Mouse (Mus musculus) gastrocnemius, adult 8-10 months (tissue): ENCODE results near the gene Dpf2. TPM values are rescaled to one million over a fixed set of nuclear protein-coding genes. Genes with fewer than 3 reads are reported as not detected.

Source experiments
- DNase-seq, 2 experiments: peaks; one replicate each; pipeline ENCODE4 v3.0.0; 2022; ENCODE audit warnings: low spot score in 2 of 2
- total RNA-seq, 4 experiments: library from RNA; stranded (reverse); gene quantifications; 2 replicates each; pipeline ENCODE4 v1.2.4; 2022

The Dpf2 gene
- total RNA-seq, 4 experiments from 2014 or later: 70.5 to 97.8 (median 77.4) TPM

DNA sequence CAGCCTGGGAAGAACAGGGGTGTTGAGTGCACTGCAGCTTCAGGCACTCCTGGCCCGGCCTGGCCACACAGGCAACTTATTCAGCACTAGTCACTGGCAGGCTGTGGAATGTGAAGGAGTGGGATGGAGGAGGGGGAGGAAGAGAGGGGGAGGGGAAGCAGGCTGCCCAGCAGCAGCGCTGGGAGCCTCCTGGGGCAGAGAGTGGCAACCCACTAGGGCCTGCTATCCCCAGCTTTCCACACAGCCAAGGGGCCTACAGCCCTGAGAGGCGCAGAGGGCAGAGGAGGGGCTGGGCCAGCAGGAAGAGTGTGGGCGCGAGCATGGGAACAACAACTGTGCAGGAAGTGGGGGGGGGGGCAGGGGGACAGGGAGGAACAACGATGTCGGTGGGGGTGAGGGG is 41.5 kb downstream of the Dpf2 start:
- no peak for DNase-seq

DNA sequence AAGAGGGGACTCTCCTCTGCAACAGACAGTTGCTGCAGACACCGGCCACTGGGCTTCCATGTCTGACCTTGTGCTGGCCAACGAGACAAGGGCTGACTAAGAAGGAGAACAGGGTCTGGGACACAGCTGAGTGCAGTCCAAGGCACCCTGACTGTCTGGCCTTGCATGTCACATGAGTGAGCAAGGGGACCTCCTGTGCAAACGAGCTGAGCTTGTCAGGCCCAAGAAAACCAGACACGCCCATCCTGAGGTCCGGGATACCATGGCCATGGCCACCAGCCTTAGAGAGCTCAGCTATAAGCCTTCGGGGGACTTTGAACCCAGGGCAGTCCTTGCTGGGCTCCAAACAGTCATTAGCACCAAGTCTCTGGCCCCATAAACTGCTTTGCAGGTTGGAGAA is 44.7 kb downstream of the Dpf2 start:
- no peak for DNase-seq

GRCm38 (mm10) chr19:5864710-5865398 is 48.0 kb downstream of the Dpf2 start:
- no peak for DNase-seq

DNA sequence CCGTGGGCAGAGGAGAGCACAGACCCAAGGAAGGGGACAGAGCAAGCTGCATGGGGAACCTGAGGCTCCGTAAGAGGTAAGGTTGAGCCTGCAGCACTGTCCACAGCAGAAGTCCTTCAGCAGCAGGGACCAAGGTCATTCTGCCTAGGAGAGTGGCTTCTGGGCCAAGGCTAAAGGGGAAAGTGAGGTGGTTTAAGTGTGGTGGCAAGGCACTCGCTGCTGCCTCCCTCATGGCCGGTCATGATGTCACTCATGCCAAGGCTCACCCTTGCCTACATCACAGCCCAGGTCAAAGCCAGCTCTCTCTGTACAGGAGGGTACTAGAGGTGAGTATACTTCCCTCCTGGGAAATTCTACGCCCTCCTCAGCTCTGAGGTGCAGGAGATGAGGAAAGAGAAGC is 49.0 kb downstream of the Dpf2 start:
- DNase-seq: no peak

DNA sequence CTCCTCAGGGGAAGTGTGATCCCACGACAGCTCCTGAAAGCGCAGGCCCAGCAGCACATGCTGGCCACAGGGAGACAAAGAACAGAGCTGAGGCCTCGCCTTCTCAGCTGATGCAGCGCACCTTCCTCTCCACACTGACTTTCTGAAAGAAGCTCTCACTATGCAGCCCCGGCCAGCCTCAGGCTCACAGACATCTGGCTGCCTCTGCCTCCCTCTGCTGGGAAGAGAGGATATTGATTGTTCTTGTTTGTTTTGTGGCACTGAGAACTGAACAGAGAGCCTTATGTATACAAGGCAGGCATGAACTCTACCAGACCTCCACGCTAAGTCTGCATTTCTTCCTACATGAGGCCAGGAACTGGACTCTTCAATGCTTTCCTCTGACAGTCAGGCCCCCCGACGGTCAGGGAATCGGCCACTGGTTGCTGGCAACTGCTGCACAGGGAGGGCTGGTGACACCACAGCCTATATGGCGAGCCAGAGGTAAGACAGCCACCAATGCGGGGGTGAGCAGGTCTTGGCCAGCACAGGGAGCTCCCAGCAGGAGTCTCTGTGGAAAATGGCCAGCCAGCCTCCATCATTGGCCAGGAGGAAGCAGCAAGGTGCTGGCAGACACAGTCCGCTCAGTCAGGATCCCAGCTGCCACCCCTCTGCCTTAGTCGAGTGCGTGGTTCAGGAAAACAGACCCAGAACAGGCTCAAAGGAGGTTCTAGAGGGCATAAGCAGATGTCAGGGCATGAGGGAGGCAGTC is 50.3 kb downstream of the Dpf2 start:
- no peak for DNase-seq

GRCm38 (mm10) chr19:5856604-5857003 is 56.2 kb downstream of the Dpf2 start:
- DNase-seq: no peak

DNA sequence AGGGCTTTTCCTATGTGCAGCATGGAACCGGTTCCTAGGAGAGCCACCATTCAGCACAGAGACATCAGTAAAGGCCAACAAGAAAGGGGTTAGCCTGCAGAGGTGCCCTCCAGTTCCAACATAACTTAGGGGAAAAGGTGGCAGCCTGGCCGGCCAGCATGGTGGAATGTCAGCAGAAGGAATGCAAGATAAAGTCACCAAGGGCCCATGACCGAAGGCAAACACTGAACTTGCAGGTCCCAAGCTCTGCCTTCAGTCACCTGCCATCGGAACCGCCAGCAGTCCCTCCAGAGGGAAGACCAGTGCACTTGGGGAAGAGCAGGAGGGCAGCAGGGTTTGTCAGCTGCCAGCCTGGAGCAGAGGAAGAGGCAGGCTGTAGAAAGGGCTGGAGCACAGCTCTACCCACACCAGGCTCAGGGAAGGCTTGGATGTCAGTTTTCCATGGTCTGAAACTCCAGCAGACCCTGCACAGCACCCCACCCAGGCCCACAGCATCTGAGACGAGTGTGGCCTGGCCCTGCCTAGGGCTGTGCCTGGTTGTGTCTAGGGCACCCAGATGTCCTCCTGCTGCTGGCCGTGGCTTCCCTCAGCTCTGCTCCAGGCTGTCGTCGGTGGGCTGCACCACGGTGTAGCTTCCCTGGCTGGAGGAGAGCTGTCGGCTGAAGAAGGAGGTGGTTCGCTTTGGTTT is 60.6 kb downstream of the Dpf2 start:
- DNase-seq: no peak

- DNase-seq: no peak
Observed at GRCm38 (mm10) chr19:5851481-5851971, 61.3 kb downstream of the Dpf2 start.

- DNase-seq: no peak
Observed at GRCm38 (mm10) chr19:5850860-5851259, 62.0 kb downstream of the Dpf2 start.

- DNase-seq: peak; percentile 96 to 97
Observed at GRCm38 (mm10) chr19:5849843-5850527, 62.8 kb downstream of the Dpf2 start.

DNA sequence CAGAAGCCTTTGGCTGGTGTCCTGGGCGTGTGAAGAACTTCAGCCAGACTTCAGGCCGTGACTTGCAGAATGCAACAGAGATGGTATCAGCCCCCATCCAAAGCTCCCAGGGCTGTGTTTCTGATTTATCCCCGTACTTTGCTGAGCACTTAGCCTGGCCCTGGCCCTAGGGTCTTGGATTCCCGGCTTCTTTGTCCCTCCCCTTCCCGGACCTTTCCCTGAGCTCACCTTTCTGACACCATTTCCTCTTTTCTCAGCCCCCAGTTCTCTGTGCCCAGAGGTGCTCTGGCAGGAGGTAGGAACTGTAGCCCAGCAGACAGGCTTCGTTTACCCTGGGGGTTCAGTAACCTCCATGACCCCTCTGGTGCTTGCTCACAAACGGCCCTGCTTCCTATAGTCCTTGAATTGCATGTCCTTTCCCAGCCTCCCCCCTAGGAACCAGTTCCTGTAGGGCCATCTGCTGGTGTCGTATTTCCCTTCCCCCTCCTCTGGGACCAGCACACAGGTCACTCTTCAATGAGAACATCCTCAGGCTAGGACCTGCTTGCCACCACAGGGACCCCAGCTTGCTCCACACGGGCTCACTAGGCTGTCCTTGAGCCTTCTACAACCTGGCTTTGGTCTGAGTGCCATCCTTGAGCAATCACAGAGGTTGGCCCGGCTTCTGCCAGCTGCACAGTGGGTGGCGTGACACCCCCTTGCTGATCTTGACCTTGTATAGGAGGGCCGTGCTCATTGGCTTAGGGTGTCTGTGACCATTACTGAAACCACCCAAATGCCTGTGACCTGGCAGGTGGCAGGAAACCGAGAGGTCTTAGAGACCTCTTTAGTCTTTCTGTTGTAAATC is 63.8 kb downstream of the Dpf2 start:
- DNase-seq: peak in 1 of 2 experiments; percentile 76

- DNase-seq: peak in 1 of 2 experiments; percentile 83
Observed at GRCm38 (mm10) chr19:5848032-5848825, 64.6 kb downstream of the Dpf2 start.

GRCm38 (mm10) chr19:5847306-5847796 is 65.5 kb downstream of the Dpf2 start:
- no peak for DNase-seq

- DNase-seq: peak; percentile 84 to 90
Observed at GRCm38 (mm10) chr19:5846557-5847305, 66.1 kb downstream of the Dpf2 start.

Other genes starting within 250 kb of the Dpf2 start
- 1 to 10 TPM; 2.1 to 6.9 (median 6.3) TPM for gene Sipa1, start 249.3 kb downstream of the Dpf2 start, total RNA-seq
- 1 to 10 TPM; 7.1 to 8.7 (median 8.1) TPM for gene Map3k11, start 224.3 kb downstream of the Dpf2 start, total RNA-seq
- gene Pcnx3, start 224.1 kb downstream of the Dpf2 start, total RNA-seq: 10 to 100 TPM; 11.8 to 15.2 (median 13.7) TPM
- gene Kcnk7, start 208.6 kb downstream of the Dpf2 start, total RNA-seq: not detected
- gene Ehbp1l1, start 186.7 kb downstream of the Dpf2 start, total RNA-seq: 100 to 1,000 TPM; 195 to 259 (median 242) TPM
- gene Fam89b, start 183.4 kb downstream of the Dpf2 start, total RNA-seq: 10 to 100 TPM; 17.0 to 18.5 (median 18.2) TPM
- gene Ltbp3, start 172.1 kb downstream of the Dpf2 start, total RNA-seq: 10 to 100 TPM; 32.6 to 42.8 (median 39.2) TPM
- gene Scyl1, start 141.6 kb downstream of the Dpf2 start, total RNA-seq: 10 to 100 TPM; 71.4 to 91.0 (median 82.6) TPM
- 1 to 10 TPM; 2.7 to 4.5 (median 3.0) TPM for gene Frmd8, start 37.7 kb downstream of the Dpf2 start, total RNA-seq
- gene Slc25a45, start 35.2 kb downstream of the Dpf2 start, total RNA-seq: 1 to 10 TPM in 3 of 4 experiments, under 1 TPM in 1; 0.80 to 1.3 (median 1.1) TPM
- gene Tigd3, start 18.9 kb downstream of the Dpf2 start, total RNA-seq: under 1 TPM; 0.12 to 0.34 (median 0.26) TPM
- 1 to 10 TPM; 8.6 to 9.9 (median 8.7) TPM for gene Cdc42ep2, start 11.8 kb upstream of the Dpf2 start, total RNA-seq
- 1 to 10 TPM; 4.5 to 9.4 (median 7.2) TPM for gene Pola2, start 51.2 kb upstream of the Dpf2 start, total RNA-seq
- gene Slc22a20, start 73.1 kb upstream of the Dpf2 start, total RNA-seq: not detected
- gene Capn1, start 102.9 kb upstream of the Dpf2 start, total RNA-seq: 100 to 1,000 TPM in 1 of 4 experiments, 10 to 100 TPM in 3; 85.0 to 113 (median 89.0) TPM
- 10 to 100 TPM; 14.5 to 19.6 (median 18.7) TPM for gene Syvn1, start 133.6 kb upstream of the Dpf2 start, total RNA-seq
- gene Mrpl49, start 144.8 kb upstream of the Dpf2 start, total RNA-seq: 10 to 100 TPM; 21.2 to 23.0 (median 22.3) TPM
- gene Fau, start 144.8 kb upstream of the Dpf2 start, total RNA-seq: 100 to 1,000 TPM; 428 to 532 (median 479) TPM
- 10 to 100 TPM; 10.2 to 11.3 (median 11.0) TPM for gene Znhit2, start 148.2 kb upstream of the Dpf2 start, total RNA-seq
- gene Tm7sf2, start 155.4 kb upstream of the Dpf2 start, total RNA-seq: 1 to 10 TPM; 2.5 to 5.5 (median 4.0) TPM
- gene Vps51, start 164.2 kb upstream of the Dpf2 start, total RNA-seq: 10 to 100 TPM; 17.0 to 23.5 (median 20.4) TPM
- not detected for gene Tmem262, start 167.0 kb upstream of the Dpf2 start, total RNA-seq
- not detected for gene Gm28374, start 169.2 kb upstream of the Dpf2 start, total RNA-seq
- 10 to 100 TPM; 11.0 to 15.0 (median 11.7) TPM for gene Zfpl1, start 171.9 kb upstream of the Dpf2 start, total RNA-seq
- not detected for gene Cdca5, start 172.0 kb upstream of the Dpf2 start, total RNA-seq
- gene AC131692.1, start 181.4 kb upstream of the Dpf2 start, total RNA-seq: not detected
- gene Naaladl1, start 192.8 kb upstream of the Dpf2 start, total RNA-seq: not detected
- 10 to 100 TPM in 3 of 4 experiments, 1 to 10 TPM in 1; 8.8 to 11.4 (median 11.3) TPM for gene Sac3d1, start 205.6 kb upstream of the Dpf2 start, total RNA-seq
- gene Snx15, start 215.3 kb upstream of the Dpf2 start, total RNA-seq: 10 to 100 TPM in 2 of 4 experiments, 1 to 10 TPM in 2; 8.0 to 10.9 (median 9.7) TPM
- under 1 TPM; 0.24 to 0.44 (median 0.41) TPM for gene Batf2, start 228.0 kb upstream of the Dpf2 start, total RNA-seq
- gene Arl2, start 228.5 kb upstream of the Dpf2 start, total RNA-seq: 10 to 100 TPM; 68.5 to 81.8 (median 69.9) TPM